Mouse (Mus musculus) C2C12 (cell line): Measurements from ENCODE around the gene Wnt1. TPM values are rescaled to one million over a fixed set of nuclear protein-coding genes. Genes with fewer than 3 reads are reported as not detected.

Experiments
- H3K27me3 ChIP-seq: one replicate; pipeline ENCODE4 v1.6.1; 2011; ENCODE audit not compliant: control insufficient read depth, insufficient read depth, insufficient read length
- H3K36me3 ChIP-seq: one replicate; pipeline ENCODE4 v1.6.1; 2011; ENCODE audit not compliant: control insufficient read depth, insufficient read depth
- H3K4me3 ChIP-seq: one replicate; pipeline ENCODE4 v1.5.1; 2011; ENCODE audit warnings: mild to moderate bottlenecking, control low read depth; ENCODE audit not compliant: poor library complexity, insufficient read depth, severe bottlenecking
- H3K79me2 ChIP-seq: one replicate; pipeline ENCODE4 v1.6.1; 2011; ENCODE audit not compliant: control insufficient read depth, insufficient read depth
- H3K79me3 ChIP-seq: one replicate; pipeline ENCODE4 v1.6.1; 2011; ENCODE audit warnings: low read depth, control low read depth
- H3ac ChIP-seq: one replicate; pipeline ENCODE3; 2011; ENCODE audit warnings: low read depth; ENCODE audit not compliant: control insufficient read depth, insufficient read length
- CEBPB ChIP-seq: IDR thresholded peaks from one replicate; pipeline ENCODE4 v1.6.1; 2011; ENCODE audit warnings: low read depth, mild to moderate bottlenecking, control low read depth, moderate library complexity
- CTCF ChIP-seq: IDR thresholded peaks from one replicate; pipeline ENCODE4 v1.5.1; 2011; ENCODE audit not compliant: control insufficient read depth, insufficient read depth, insufficient read length
- FOSL1 ChIP-seq: IDR thresholded peaks from one replicate; pipeline ENCODE4 v1.8.0; 2011; ENCODE audit warnings: mild to moderate bottlenecking, low read length; ENCODE audit not compliant: poor library complexity, insufficient read depth, severe bottlenecking
- MAX ChIP-seq: IDR thresholded peaks from one replicate; pipeline ENCODE4 v1.6.1; 2011; ENCODE audit warnings: mild to moderate bottlenecking, control low read depth
- MYOD1 ChIP-seq: IDR thresholded peaks from one replicate; pipeline ENCODE4 v1.6.1; 2011; ENCODE audit warnings: low read depth; ENCODE audit not compliant: control insufficient read depth, insufficient read length
- MYOG ChIP-seq: IDR thresholded peaks from one replicate; pipeline ENCODE4 v1.6.1; 2011; ENCODE audit not compliant: control insufficient read depth, insufficient read length; ENCODE audit errors: extremely low read depth
- USF1 ChIP-seq: IDR thresholded peaks from one replicate; pipeline ENCODE4 v1.6.1; 2011; ENCODE audit warnings: low read depth, mild to moderate bottlenecking, control low read depth, moderate library complexity
- polyA plus RNA-seq: library from polyadenylated mRNA; unstranded; fragments of >200 nt; fragmentation: generic; extraction: Trizol; gene quantifications from one replicate; pipeline ENCODE4 v1.2.1, GENCODE M21; 2012; ENCODE audit warnings: missing spikeins

Gene Wnt1
- polyA plus RNA-seq, 1 experiment = 0.09 TPM

- no peaks in the 10 kb centered on the region for H3K27me3 ChIP-seq
- H3ac ChIP-seq = no peak overlapping the region
- H3K36me3 ChIP-seq = peaks cover 8% of the 10 kb centered on the region
- H3K4me3 ChIP-seq = no peak overlapping the region
- H3K79me2 ChIP-seq = peaks cover 22% of the 10 kb centered on the region
- no peak for TF ChIP-seq CEBPB
- TF ChIP-seq MYOG = no peak
- TF ChIP-seq CTCF = no peak
- TF ChIP-seq MYOD1 = no peak
- TF ChIP-seq MAX = no peak
- peaks cover 12% of the 10 kb centered on the region for H3K79me3 ChIP-seq
These were observed 23.7 kb upstream of the Wnt1 start for GRCm38 (mm10) chr15:98765929-98766328.

GRCm38 (mm10) chr15:98768259-98768658, 21.4 kb upstream of the Wnt1 start:
- peaks cover 23% of the 10 kb centered on the region for H3K36me3 ChIP-seq
- TF ChIP-seq MAX (peak; percentile 66), MYOG (no peak)
- H3K4me3 ChIP-seq = no peak overlapping the region
- H3K79me2 ChIP-seq = no peaks in the 10 kb centered on the region
- no peaks in the 10 kb centered on the region for H3K27me3 ChIP-seq
- no peak overlapping the region for H3ac ChIP-seq
- no peaks in the 10 kb centered on the region for H3K79me3 ChIP-seq

- no peak overlapping the region for H3ac ChIP-seq
- TF ChIP-seq FOSL1 (no peak), USF1 (no peak), MYOG (no peak), MYOD1 (no peak), CTCF (no peak), MAX (no peak), CEBPB (no peak)
- no peaks in the 10 kb centered on the region for H3K27me3 ChIP-seq
- H3K79me3 ChIP-seq = no peaks in the 10 kb centered on the region
- peaks cover 39% of the 10 kb centered on the region for H3K36me3 ChIP-seq
- no peak overlapping the region for H3K4me3 ChIP-seq
- peaks cover 13% of the 10 kb centered on the region for H3K79me2 ChIP-seq
These were observed 17.7 kb upstream of the Wnt1 start for GRCm38 (mm10) chr15:98771813-98772425.

GRCm38 (mm10) chr15:98772511-98773211, 17.0 kb upstream of the Wnt1 start:
- TF ChIP-seq MYOG (no peak), MAX (no peak), USF1 (no peak), CTCF (no peak), FOSL1 (no peak), MYOD1 (no peak), CEBPB (no peak)
- Histone ChIP-seq H3K4me3 (no peak overlapping the region), H3K27me3 (no peaks in the 10 kb centered on the region), H3K79me2 (peaks cover 20% of the 10 kb centered on the region), H3K79me3 (peaks cover 4% of the 10 kb centered on the region), H3K36me3 (peaks cover 39% of the 10 kb centered on the region), H3ac (no peak overlapping the region)

GRCm38 (mm10) chr15:98774096-98774495, 15.6 kb upstream of the Wnt1 start:
- peaks cover 39% of the 10 kb centered on the region for H3K36me3 ChIP-seq
- H3K79me2 ChIP-seq = peaks cover 23% of the 10 kb centered on the region
- no peak overlapping the region for H3K4me3 ChIP-seq
- peaks cover 4% of the 10 kb centered on the region for H3K79me3 ChIP-seq
- no peaks in the 10 kb centered on the region for H3K27me3 ChIP-seq
- no peak for TF ChIP-seq MAX
- no peak for TF ChIP-seq CTCF
- no peak for TF ChIP-seq MYOG
- no peak for TF ChIP-seq USF1
- TF ChIP-seq MYOD1 = no peak
- no peak for TF ChIP-seq CEBPB
- no peak for TF ChIP-seq FOSL1
- H3ac ChIP-seq = no peak overlapping the region

GRCm38 (mm10) chr15:98775533-98775932, 14.1 kb upstream of the Wnt1 start:
- Histone ChIP-seq H3K27me3 (no peaks in the 10 kb centered on the region), H3K79me2 (peaks cover 23% of the 10 kb centered on the region), H3K4me3 (no peak overlapping the region), H3ac (no peak overlapping the region), H3K36me3 (peaks cover 39% of the 10 kb centered on the region), H3K79me3 (peaks cover 4% of the 10 kb centered on the region)
- no peak for TF ChIP-seq USF1
- TF ChIP-seq MYOG = no peak
- TF ChIP-seq MYOD1 = no peak
